Mouse (Mus musculus) forebrain, embryonic 16.5 days (tissue): ENCODE data around the gene Mecom. TPM values are rescaled to one million over a fixed set of nuclear protein-coding genes. Genes with fewer than 3 reads are reported as not detected.

Experiments
- ATAC-seq: fragments of 200-750 bp; cut with Nextera tagmentation; 2 replicates; pipeline ENCODE4 v1.8.0; 2017; ENCODE audit warnings: mild to moderate bottlenecking, moderate library complexity
- H3K27ac ChIP-seq: fragments of 300-500 bp; sonication (generic); 2 replicates; pipeline ENCODE4 v1.5.1; 2014; ENCODE audit warnings: low read length, control low read depth
- H3K27me3 ChIP-seq: fragments of 300-500 bp; sonication (generic); replicated peaks from 2 replicates; pipeline ENCODE4 v1.6.1; 2014; ENCODE audit warnings: low read length; ENCODE audit not compliant: control insufficient read depth, insufficient read depth
- H3K36me3 ChIP-seq: fragments of 300-500 bp; sonication (generic); 2 replicates; pipeline ENCODE4 v1.6.1; 2014; ENCODE audit not compliant: control insufficient read depth, insufficient read depth
- H3K4me1 ChIP-seq: fragments of 300-500 bp; sonication (generic); replicated peaks from 2 replicates; pipeline ENCODE4 v1.6.1; 2014; ENCODE audit warnings: low read length; ENCODE audit not compliant: control insufficient read depth, insufficient read depth
- H3K4me2 ChIP-seq: fragments of 300-500 bp; sonication (generic); 2 replicates; pipeline ENCODE4 v1.6.1; 2014; ENCODE audit warnings: mild to moderate bottlenecking, low read length, control low read depth
- H3K4me3 ChIP-seq: fragments of 300-500 bp; sonication (generic); replicated peaks from 2 replicates; pipeline ENCODE4 v1.5.1; 2014; ENCODE audit warnings: mild to moderate bottlenecking, low read length, control low read depth
- H3K9ac ChIP-seq: fragments of 300-500 bp; sonication (generic); replicated peaks from 2 replicates; pipeline ENCODE4 v1.6.1; 2014; ENCODE audit warnings: low read depth, low read length, control low read depth
- H3K9me3 ChIP-seq: fragments of 300-500 bp; sonication (generic); 2 replicates; pipeline ENCODE4 v1.6.1; 2016; ENCODE audit warnings: low read length; ENCODE audit not compliant: control insufficient read depth
- WGBS: fragments of 180-500 bp; shearing (Covaris S2); extraction: QIAGEN DNeasy Blood & Tissue Kit; methylation state at CpG from one replicate; pipeline ENCODE4 v1.1.7; 2014; 5-methylcytosine and 5-hydroxymethylcytosine counted together
- polyA plus RNA-seq: library from polyadenylated mRNA; unstranded; fragments of >200 nt; fragmentation: Nextera tagmentation; extraction: Ambion mirVana; gene quantifications from 2 replicates; pipeline ENCODE4 v1.2.1, GENCODE M21; 2015

The Mecom gene
- polyA plus RNA-seq, 1 experiment from 2014 or later, result 2.1 TPM

- H3K27me3 ChIP-seq, result no peaks in the 10 kb centered on the region
- H3K27ac ChIP-seq, result no peak overlapping the region
- H3K4me2 ChIP-seq, result no peak overlapping the region
- ATAC-seq, result no peak
- H3K9me3 ChIP-seq, result no peaks in the 10 kb centered on the region
- 91% methylated on average over 6 of the region's 6 CpGs for WGBS
- H3K4me1 ChIP-seq, result no peaks in the 10 kb centered on the region
- no peaks in the 10 kb centered on the region for H3K36me3 ChIP-seq
- no peak overlapping the region for H3K4me3 ChIP-seq
- H3K9ac ChIP-seq, result no peak overlapping the region
Measured at GRCm38 (mm10) chr3:30307601-30308000, 240.2 kb downstream of the Mecom start.

DNA sequence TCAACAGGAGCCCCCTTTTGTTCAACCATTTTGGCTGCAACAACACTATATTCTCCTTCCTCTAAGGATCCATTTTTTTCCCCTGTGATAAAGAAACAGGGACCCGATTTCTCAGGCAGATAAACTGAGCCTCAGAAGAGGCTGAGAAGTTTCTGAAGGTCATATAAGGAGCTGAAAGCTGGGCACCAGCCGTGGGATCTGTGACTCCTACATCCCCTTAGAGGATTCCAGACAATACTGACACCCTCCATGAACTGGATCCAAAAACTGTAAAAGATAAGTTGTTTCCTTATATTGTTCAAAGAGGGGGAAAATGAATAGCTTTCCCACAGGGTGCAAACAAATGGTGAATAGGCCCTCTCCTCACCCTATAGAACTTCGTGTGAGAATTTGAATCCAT lies 241.7 kb downstream of the Mecom start:
- Histone ChIP-seq H3K4me2 (no peak overlapping the region), H3K4me3 (no peak overlapping the region), H3K4me1 (no peaks in the 10 kb centered on the region), H3K27ac (no peak overlapping the region), H3K36me3 (no peaks in the 10 kb centered on the region), H3K9ac (no peak overlapping the region), H3K9me3 (no peaks in the 10 kb centered on the region), H3K27me3 (no peaks in the 10 kb centered on the region)
- ATAC-seq, result no peak
- WGBS, result 46% methylated on average over 3 of the region's 3 CpGs

GRCm38 (mm10) chr3:30299460-30299859 lies 248.3 kb downstream of the Mecom start:
- WGBS, result 19% methylated on average over 1 of the region's 1 CpGs
- no peak for ATAC-seq
- Histone ChIP-seq H3K9ac (no peak overlapping the region), H3K27me3 (no peaks in the 10 kb centered on the region), H3K36me3 (no peaks in the 10 kb centered on the region), H3K9me3 (no peaks in the 10 kb centered on the region), H3K4me1 (no peaks in the 10 kb centered on the region), H3K27ac (no peak overlapping the region), H3K4me3 (no peak overlapping the region), H3K4me2 (no peak overlapping the region)

GRCm38 (mm10) chr3:30294433-30294832 lies 253.4 kb downstream of the Mecom start:
- Histone ChIP-seq H3K4me2 (no peak overlapping the region), H3K9ac (no peak overlapping the region), H3K4me1 (no peaks in the 10 kb centered on the region), H3K36me3 (no peaks in the 10 kb centered on the region), H3K4me3 (no peak overlapping the region), H3K27ac (no peak overlapping the region), H3K9me3 (no peaks in the 10 kb centered on the region), H3K27me3 (no peaks in the 10 kb centered on the region)
- 75% methylated on average over 5 of the region's 5 CpGs for WGBS
- peak; percentile 49; the same call in 1 of the 2 replicates for ATAC-seq

- Histone ChIP-seq H3K4me3 (no peak overlapping the region), H3K4me2 (no peak overlapping the region), H3K9ac (no peak overlapping the region), H3K36me3 (no peaks in the 10 kb centered on the region), H3K9me3 (no peaks in the 10 kb centered on the region), H3K27me3 (no peaks in the 10 kb centered on the region), H3K27ac (no peak overlapping the region), H3K4me1 (no peaks in the 10 kb centered on the region)
- ATAC-seq, result no peak
- 38% methylated on average over 4 of the region's 4 CpGs for WGBS
Measured at GRCm38 (mm10) chr3:30286529-30286928, 261.3 kb downstream of the Mecom start.

GRCm38 (mm10) chr3:30284094-30284493 lies 263.7 kb downstream of the Mecom start:
- Histone ChIP-seq H3K9me3 (no peaks in the 10 kb centered on the region), H3K27me3 (no peaks in the 10 kb centered on the region), H3K9ac (no peak overlapping the region), H3K4me3 (no peak overlapping the region), H3K4me1 (no peaks in the 10 kb centered on the region), H3K27ac (no peak overlapping the region), H3K36me3 (no peaks in the 10 kb centered on the region), H3K4me2 (no peak overlapping the region)
- no peak for ATAC-seq
- WGBS, result 68% methylated on average over 4 of the region's 4 CpGs

DNA sequence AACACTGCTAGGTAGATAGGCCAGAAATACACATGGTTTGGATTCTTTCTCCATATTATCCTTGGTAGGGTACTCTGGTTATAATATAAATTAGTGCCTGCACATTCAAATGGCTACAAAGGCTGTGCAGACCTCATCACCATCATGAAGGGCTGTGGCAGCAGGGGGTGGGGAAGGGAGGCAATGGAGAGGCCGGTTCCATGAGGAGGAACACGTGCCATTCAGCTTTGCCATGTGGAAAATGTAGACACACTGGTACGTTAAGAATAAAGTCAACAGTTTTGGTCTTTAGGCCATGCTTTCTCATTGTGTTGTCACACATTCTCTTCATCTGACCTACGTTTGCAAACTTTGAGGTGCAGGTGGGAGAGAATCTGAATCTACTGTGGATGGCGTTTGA lies 264.2 kb downstream of the Mecom start:
- Histone ChIP-seq H3K36me3 (no peaks in the 10 kb centered on the region), H3K4me1 (no peaks in the 10 kb centered on the region), H3K27me3 (no peaks in the 10 kb centered on the region), H3K9me3 (no peaks in the 10 kb centered on the region), H3K27ac (no peak overlapping the region), H3K4me2 (no peak overlapping the region), H3K4me3 (no peak overlapping the region), H3K9ac (no peak overlapping the region)
- 75% methylated on average over 5 of the region's 5 CpGs for WGBS
- ATAC-seq, result no peak

GRCm38 (mm10) chr3:30277569-30277968 lies 270.2 kb downstream of the Mecom start:
- no peaks in the 10 kb centered on the region for H3K4me1 ChIP-seq
- H3K4me2 ChIP-seq, result no peak overlapping the region
- no peak overlapping the region for H3K4me3 ChIP-seq
- H3K27me3 ChIP-seq, result no peaks in the 10 kb centered on the region; the same call in 1 of the 2 replicates
- 26% methylated on average over 10 of the region's 10 CpGs for WGBS
- H3K36me3 ChIP-seq, result no peaks in the 10 kb centered on the region
- H3K9me3 ChIP-seq, result no peaks in the 10 kb centered on the region
- ATAC-seq, result no peak
- H3K9ac ChIP-seq, result no peak overlapping the region
- no peak overlapping the region for H3K27ac ChIP-seq

GRCm38 (mm10) chr3:30276099-30276498 lies 271.7 kb downstream of the Mecom start:
- Histone ChIP-seq H3K4me1 (no peaks in the 10 kb centered on the region), H3K4me2 (no peak overlapping the region), H3K9me3 (no peaks in the 10 kb centered on the region), H3K36me3 (no peaks in the 10 kb centered on the region), H3K9ac (no peak overlapping the region), H3K27ac (no peak overlapping the region), H3K27me3 (no peaks in the 10 kb centered on the region; the same call in 1 of the 2 replicates), H3K4me3 (no peak overlapping the region)
- ATAC-seq, result peak; percentile 58; the same call in 1 of the 2 replicates
- WGBS, result 49% methylated on average over 8 of the region's 8 CpGs

GRCm38 (mm10) chr3:30269253-30269652 lies 278.6 kb downstream of the Mecom start:
- no peak for ATAC-seq
- Histone ChIP-seq H3K36me3 (no peaks in the 10 kb centered on the region), H3K4me3 (no peak overlapping the region), H3K27me3 (no peaks in the 10 kb centered on the region), H3K4me2 (no peak overlapping the region), H3K27ac (no peak overlapping the region), H3K9ac (no peak overlapping the region), H3K4me1 (no peaks in the 10 kb centered on the region), H3K9me3 (no peaks in the 10 kb centered on the region)
- WGBS, result 65% methylated on average over 3 of the region's 3 CpGs
